Mouse (Mus musculus) midbrain, embryonic 10.5 days (tissue): ENCODE data around the gene Wipi1. TPM values are rescaled to one million over a fixed set of nuclear protein-coding genes. Genes with fewer than 3 reads are reported as not detected.
A peak's percentile ranks its signal among the peaks of the same experiment; 100 is the strongest.

ENCODE experiments used
- DNase-seq: peaks from one replicate; pipeline ENCODE4 v3.0.0-alpha.2; 2017; ENCODE audit warnings: low spot score
- H3K27ac ChIP-seq: fragments of 300-500 bp; sonication (generic); replicated peaks from 2 replicates; pipeline ENCODE4 v1.5.1; 2016; ENCODE audit warnings: mild to moderate bottlenecking
- H3K27me3 ChIP-seq: fragments of 300-500 bp; sonication (generic); 2 replicates; pipeline ENCODE4 v1.6.1; 2016; ENCODE audit warnings: low read depth, mild to moderate bottlenecking; ENCODE audit not compliant: poor library complexity, severe bottlenecking
- H3K36me3 ChIP-seq: fragments of 300-500 bp; sonication (generic); 2 replicates; pipeline ENCODE4 v1.6.1; 2016; ENCODE audit warnings: mild to moderate bottlenecking, moderate library complexity
- H3K4me1 ChIP-seq: fragments of 300-500 bp; sonication (generic); 2 replicates; pipeline ENCODE4 v1.6.1; 2016
- H3K4me3 ChIP-seq: fragments of 300-500 bp; sonication (generic); 2 replicates; pipeline ENCODE4 v1.5.1; 2016; ENCODE audit warnings: mild to moderate bottlenecking, moderate library complexity
- H3K9me3 ChIP-seq: fragments of 300-500 bp; sonication (generic); replicated peaks from 2 replicates; pipeline ENCODE4 v1.6.1; 2016; ENCODE audit warnings: mild to moderate bottlenecking
- WGBS: fragments of 180-500 bp; shearing (Covaris S2); methylation state at CpG from one replicate; pipeline ENCODE4 v1.1.7; 2016; 5-methylcytosine and 5-hydroxymethylcytosine counted together
- polyA plus RNA-seq: library from polyadenylated mRNA; unstranded; fragments of >200 nt; fragmentation: Nextera tagmentation; extraction: Ambion mirVana; gene quantifications from 2 replicates; pipeline ENCODE4 v1.2.1, GENCODE M21; 2016

Wipi1 gene
- polyA plus RNA-seq, 1 experiment from 2014 or later = 17.9 TPM

- no peaks in the 10 kb centered on the region for H3K4me1 ChIP-seq
- H3K4me3 ChIP-seq = no peak overlapping the region
- H3K27me3 ChIP-seq = no peaks in the 10 kb centered on the region
- no peak overlapping the region for H3K27ac ChIP-seq
- H3K9me3 ChIP-seq = no peaks in the 10 kb centered on the region
- no peak for DNase-seq
- no peaks in the 10 kb centered on the region for H3K36me3 ChIP-seq
- 90% methylated on average over 15 of the region's 15 CpGs for WGBS
Measured at GRCm38 (mm10) chr11:109564466-109565214, 47.1 kb downstream of the Wipi1 start.

GRCm38 (mm10) chr11:109563708-109564107 is 48.1 kb downstream of the Wipi1 start:
- H3K27me3 ChIP-seq = no peaks in the 10 kb centered on the region
- H3K36me3 ChIP-seq = no peaks in the 10 kb centered on the region
- WGBS = 91% methylated on average over 4 of the region's 4 CpGs
- H3K9me3 ChIP-seq = no peaks in the 10 kb centered on the region
- no peak for DNase-seq
- no peaks in the 10 kb centered on the region for H3K4me1 ChIP-seq
- no peak overlapping the region for H3K4me3 ChIP-seq
- H3K27ac ChIP-seq = no peak overlapping the region

- Histone ChIP-seq H3K4me3 (no peak overlapping the region), H3K9me3 (no peaks in the 10 kb centered on the region), H3K4me1 (no peaks in the 10 kb centered on the region), H3K36me3 (no peaks in the 10 kb centered on the region), H3K27ac (no peak overlapping the region), H3K27me3 (no peaks in the 10 kb centered on the region)
- no peak for DNase-seq
- WGBS = 76% methylated on average over 3 of the region's 3 CpGs
Measured at GRCm38 (mm10) chr11:109561445-109561844, 50.3 kb downstream of the Wipi1 start.

GRCm38 (mm10) chr11:109560793-109561257 is 50.9 kb downstream of the Wipi1 start:
- no peak overlapping the region for H3K27ac ChIP-seq
- DNase-seq = no peak
- no peaks in the 10 kb centered on the region for H3K9me3 ChIP-seq
- H3K36me3 ChIP-seq = no peaks in the 10 kb centered on the region
- H3K27me3 ChIP-seq = no peaks in the 10 kb centered on the region
- H3K4me1 ChIP-seq = no peaks in the 10 kb centered on the region
- 41% methylated on average over 9 of the region's 9 CpGs for WGBS
- H3K4me3 ChIP-seq = no peak overlapping the region

- 90% methylated on average over 12 of the region's 12 CpGs for WGBS
- DNase-seq = no peak
- Histone ChIP-seq H3K27ac (no peak overlapping the region), H3K9me3 (no peaks in the 10 kb centered on the region), H3K4me1 (no peaks in the 10 kb centered on the region; the same call in 1 of the 2 replicates), H3K27me3 (no peaks in the 10 kb centered on the region), H3K36me3 (no peaks in the 10 kb centered on the region), H3K4me3 (no peak overlapping the region)
Measured at GRCm38 (mm10) chr11:109559241-109559640, 52.5 kb downstream of the Wipi1 start.

- DNase-seq = no peak
- no peak overlapping the region for H3K27ac ChIP-seq
- H3K36me3 ChIP-seq = no peaks in the 10 kb centered on the region
- WGBS = 88% methylated on average over 11 of the region's 11 CpGs
- no peaks in the 10 kb centered on the region for H3K27me3 ChIP-seq
- no peaks in the 10 kb centered on the region for H3K9me3 ChIP-seq
- no peak overlapping the region for H3K4me3 ChIP-seq
- H3K4me1 ChIP-seq = no peaks in the 10 kb centered on the region; the same call in 1 of the 2 replicates
Measured at GRCm38 (mm10) chr11:109557419-109557818, 54.3 kb downstream of the Wipi1 start.

- WGBS = 88% methylated on average over 6 of the region's 6 CpGs
Measured at GRCm38 (mm10) chr11:109556130-109556529, 55.6 kb downstream of the Wipi1 start.

GRCm38 (mm10) chr11:109554443-109554842 is 57.3 kb downstream of the Wipi1 start:
- Histone ChIP-seq H3K27me3 (no peaks in the 10 kb centered on the region), H3K36me3 (no peaks in the 10 kb centered on the region), H3K27ac (no peak overlapping the region), H3K9me3 (no peaks in the 10 kb centered on the region), H3K4me3 (no peak overlapping the region), H3K4me1 (no peaks in the 10 kb centered on the region; the same call in 1 of the 2 replicates)
- DNase-seq = no peak
- WGBS = 37% methylated on average over 3 of the region's 3 CpGs

More at GRCm38 (mm10) chr11:109556130-109556529, 55.6 kb downstream of the Wipi1 start:
- no peaks in the 10 kb centered on the region; the same call in 1 of the 2 replicates for H3K4me1 ChIP-seq
- H3K27me3 ChIP-seq = no peaks in the 10 kb centered on the region
- no peak overlapping the region for H3K27ac ChIP-seq
- no peaks in the 10 kb centered on the region for H3K36me3 ChIP-seq
- no peaks in the 10 kb centered on the region for H3K9me3 ChIP-seq
- no peak for DNase-seq
- no peak overlapping the region for H3K4me3 ChIP-seq

GRCm38 (mm10) chr11:109553921-109554320 is 57.8 kb downstream of the Wipi1 start:
- Histone ChIP-seq H3K9me3 (no peaks in the 10 kb centered on the region), H3K27ac (no peak overlapping the region), H3K4me1 (no peaks in the 10 kb centered on the region; the same call in 1 of the 2 replicates), H3K36me3 (no peaks in the 10 kb centered on the region), H3K27me3 (no peaks in the 10 kb centered on the region), H3K4me3 (no peak overlapping the region)
- DNase-seq = no peak
- WGBS = 81% methylated on average over 4 of the region's 4 CpGs

- H3K27me3 ChIP-seq = no peaks in the 10 kb centered on the region
- H3K27ac ChIP-seq = no peak overlapping the region
- H3K9me3 ChIP-seq = no peaks in the 10 kb centered on the region
- H3K4me1 ChIP-seq = peaks cover 21% of the 10 kb centered on the region
- WGBS = 80% methylated on average over 5 of the region's 5 CpGs
- DNase-seq = no peak
- H3K36me3 ChIP-seq = no peaks in the 10 kb centered on the region
- no peak overlapping the region for H3K4me3 ChIP-seq
Measured at GRCm38 (mm10) chr11:109549599-109550290, 62.0 kb downstream of the Wipi1 start.

- 95% methylated on average over 1 of the region's 1 CpGs for WGBS
- Histone ChIP-seq H3K9me3 (no peaks in the 10 kb centered on the region), H3K4me1 (peaks cover 21% of the 10 kb centered on the region), H3K36me3 (no peaks in the 10 kb centered on the region), H3K27me3 (no peaks in the 10 kb centered on the region), H3K4me3 (no peak overlapping the region), H3K27ac (no peak overlapping the region)
- DNase-seq = no peak
Measured at GRCm38 (mm10) chr11:109547652-109548051, 64.1 kb downstream of the Wipi1 start.

- no peak overlapping the region for H3K27ac ChIP-seq
- H3K4me3 ChIP-seq = no peak overlapping the region
- no peaks in the 10 kb centered on the region for H3K36me3 ChIP-seq
- no peaks in the 10 kb centered on the region for H3K27me3 ChIP-seq
- peak; percentile 24 for DNase-seq
- H3K9me3 ChIP-seq = no peaks in the 10 kb centered on the region
- peaks cover 21% of the 10 kb centered on the region for H3K4me1 ChIP-seq
- WGBS = 71% methylated on average over 16 of the region's 16 CpGs
Measured at GRCm38 (mm10) chr11:109546305-109547001, 65.3 kb downstream of the Wipi1 start.
